Mouse (Mus musculus): ENCODE measurements at regions not wholly inside any gene's neighbourhood (a gene's known extent, or its start where the extent isn't known, plus 50 kb on each side); places are given as distances from the start of the nearest gene placed in this dataset.

DNA sequence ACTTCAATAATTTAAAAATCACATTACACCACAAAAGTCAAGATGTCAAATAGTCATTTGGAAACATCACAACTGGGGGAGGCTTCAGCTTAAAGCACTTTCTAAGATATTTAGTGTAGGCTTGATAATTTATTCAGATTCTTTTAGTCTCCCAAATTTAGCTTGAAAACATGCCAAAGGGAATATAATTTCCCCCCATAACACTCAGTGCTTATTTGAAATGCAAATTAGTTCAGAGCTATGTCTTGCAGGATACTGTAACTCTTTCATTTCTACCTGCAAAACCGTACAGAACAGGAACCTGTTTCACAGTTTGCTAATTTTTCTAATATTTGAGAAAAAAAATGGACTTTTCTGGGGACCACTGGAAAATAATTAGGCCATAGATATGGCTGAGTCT is 1566.8 kb upstream of the Sel1l start:
- no peak overlapping the region for H3K4me3 ChIP-seq (ENCODE audit: low read depth, low read length)
- H3K27me3 ChIP-seq (ENCODE audit: control insufficient read depth, insufficient read depth, low read length) = no peaks in the 10 kb centered on the region
- no peaks in the 10 kb centered on the region for H3K36me3 ChIP-seq (ENCODE audit: control insufficient read depth, insufficient read depth, low read length)
- H3K4me1 ChIP-seq (ENCODE audit: control insufficient read depth, insufficient read depth, insufficient read length, low read length) = no peaks in the 10 kb centered on the region
- H3K27ac ChIP-seq (ENCODE audit: insufficient read depth, low read depth, low read length) = no peak overlapping the region
- 64% methylated on average over 1 of the region's 1 CpGs for WGBS
- no peak for TF ChIP-seq CTCF (IDR thresholded peaks at IDR 0.05; ENCODE audit: extremely low read depth, insufficient read length, insufficient replicate concordance, low read depth, low read length)
- TF ChIP-seq POLR2A (IDR thresholded peaks at IDR 0.05; ENCODE audit: low read depth, low read length) = no peak

DNA sequence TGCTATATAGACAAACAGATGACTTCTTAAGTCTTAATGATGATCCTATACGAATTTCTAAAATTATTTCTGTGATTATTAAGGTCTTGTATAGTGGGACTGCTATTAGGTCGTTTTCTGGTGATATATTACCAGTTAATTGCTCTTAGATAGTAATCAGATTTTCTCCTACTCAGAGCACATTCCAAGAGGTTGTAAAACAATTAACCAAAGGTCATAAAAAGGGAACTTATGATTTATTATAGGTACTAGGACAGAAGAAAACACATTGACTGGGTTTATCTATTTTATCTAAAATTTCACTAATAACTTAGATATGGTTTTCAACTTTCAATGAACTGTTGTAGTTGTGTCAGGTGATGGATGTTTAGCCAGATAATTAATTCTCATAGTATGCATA is 1536.6 kb upstream of the Sel1l start:
- Histone ChIP-seq H3K4me3 (ENCODE audit: low read depth, low read length) (no peak overlapping the region), H3K27ac (ENCODE audit: insufficient read depth, low read depth, low read length) (no peak overlapping the region), H3K36me3 (ENCODE audit: control insufficient read depth, insufficient read depth, low read length) (no peaks in the 10 kb centered on the region), H3K27me3 (ENCODE audit: control insufficient read depth, insufficient read depth, low read length) (no peaks in the 10 kb centered on the region), H3K4me1 (ENCODE audit: control insufficient read depth, insufficient read depth, insufficient read length, low read length) (no peaks in the 10 kb centered on the region)
- TF ChIP-seq POLR2A (IDR thresholded peaks at IDR 0.05; ENCODE audit: low read depth, low read length) = no peak
- no peak for TF ChIP-seq CTCF (IDR thresholded peaks at IDR 0.05; ENCODE audit: extremely low read depth, insufficient read length, insufficient replicate concordance, low read depth, low read length)
- whole genome bisulfite sequencing = 8% methylated on average over 2 of the region's 2 CpGs

DNA sequence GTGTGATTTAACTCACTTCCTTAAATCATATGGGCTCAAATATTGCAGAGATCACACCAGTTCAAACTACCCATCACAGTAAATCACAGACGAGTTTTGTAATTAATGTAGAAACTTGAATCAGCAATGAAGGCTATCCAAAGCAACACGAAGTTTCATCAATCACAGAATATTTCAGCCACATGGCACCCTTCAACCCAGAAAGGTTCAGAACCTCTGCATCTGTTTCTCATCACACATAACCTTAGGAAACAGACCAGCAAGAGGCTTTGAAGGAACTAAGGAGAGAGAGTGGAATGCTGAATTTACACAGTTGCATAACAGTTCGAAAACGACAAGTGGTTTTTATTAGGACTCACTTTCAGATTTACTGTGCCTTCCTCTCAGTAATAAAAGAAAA is 1494.0 kb upstream of the Sel1l start:
- Histone ChIP-seq H3K27me3 (ENCODE audit: control insufficient read depth, insufficient read depth, low read length) (no peaks in the 10 kb centered on the region), H3K4me3 (ENCODE audit: low read depth, low read length) (no peak overlapping the region), H3K4me1 (ENCODE audit: control insufficient read depth, insufficient read depth, insufficient read length, low read length) (no peaks in the 10 kb centered on the region), H3K36me3 (ENCODE audit: control insufficient read depth, insufficient read depth, low read length) (no peaks in the 10 kb centered on the region), H3K27ac (ENCODE audit: insufficient read depth, low read depth, low read length) (no peak overlapping the region)
- WGBS = 64% methylated on average over 4 of the region's 4 CpGs
- TF ChIP-seq CTCF (IDR thresholded peaks at IDR 0.05; ENCODE audit: extremely low read depth, insufficient read length, insufficient replicate concordance, low read depth, low read length) = no peak
- no peak for TF ChIP-seq POLR2A (IDR thresholded peaks at IDR 0.05; ENCODE audit: low read depth, low read length)

DNA sequence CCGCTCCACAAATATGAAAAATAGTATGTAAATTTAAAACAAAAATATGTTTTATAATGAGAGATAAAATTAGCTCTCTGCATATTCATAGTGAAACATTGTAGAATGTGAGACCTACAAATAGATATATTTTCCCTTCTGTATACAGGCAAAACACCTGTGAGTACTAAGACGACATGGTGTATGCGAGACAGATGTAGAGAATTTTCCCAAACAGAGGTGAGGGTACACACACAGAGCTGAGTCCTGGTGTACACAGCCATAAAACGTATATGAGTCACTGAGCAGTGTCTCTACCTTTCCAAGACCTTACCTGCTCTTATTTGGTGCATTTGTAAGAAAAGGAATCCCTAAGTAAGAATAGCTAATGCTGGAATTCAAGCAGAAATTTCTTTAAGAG is 1493.6 kb upstream of the Sel1l start:
- H3K27ac ChIP-seq (ENCODE audit: insufficient read depth, low read depth, low read length) = no peak overlapping the region
- TF ChIP-seq CTCF (IDR thresholded peaks at IDR 0.05; ENCODE audit: extremely low read depth, insufficient read length, insufficient replicate concordance, low read depth, low read length) (no peak), POLR2A (IDR thresholded peaks at IDR 0.05; ENCODE audit: low read depth, low read length) (no peak)
- 71% methylated on average over 4 of the region's 4 CpGs for WGBS
- H3K4me1 ChIP-seq (ENCODE audit: control insufficient read depth, insufficient read depth, insufficient read length, low read length) = no peaks in the 10 kb centered on the region
- no peak overlapping the region for H3K4me3 ChIP-seq (ENCODE audit: low read depth, low read length)
- no peaks in the 10 kb centered on the region for H3K36me3 ChIP-seq (ENCODE audit: control insufficient read depth, insufficient read depth, low read length)
- no peaks in the 10 kb centered on the region for H3K27me3 ChIP-seq (ENCODE audit: control insufficient read depth, insufficient read depth, low read length)

DNA sequence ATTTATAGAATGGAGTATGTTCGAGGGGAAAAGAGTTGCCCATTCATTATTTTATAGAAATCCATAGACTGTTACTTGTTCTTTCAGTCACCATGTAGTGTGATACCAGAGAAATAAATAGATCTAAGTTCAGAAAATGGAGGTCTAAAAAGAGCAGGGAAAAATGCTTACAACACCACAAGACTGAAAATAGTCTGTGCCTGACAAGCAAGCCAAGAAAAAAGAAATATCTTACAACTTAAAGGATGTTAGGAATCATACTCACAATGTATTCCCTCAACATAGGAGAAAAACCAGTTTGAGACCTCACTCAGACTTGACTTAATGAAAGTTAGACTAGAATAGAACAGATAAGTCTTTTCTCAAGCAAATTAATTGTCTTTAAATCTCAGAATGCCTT is 1486.6 kb upstream of the Sel1l start:
- Histone ChIP-seq H3K4me3 (ENCODE audit: low read depth, low read length) (no peak overlapping the region), H3K4me1 (ENCODE audit: control insufficient read depth, insufficient read depth, insufficient read length, low read length) (no peaks in the 10 kb centered on the region), H3K27ac (ENCODE audit: insufficient read depth, low read depth, low read length) (no peak overlapping the region), H3K27me3 (ENCODE audit: control insufficient read depth, insufficient read depth, low read length) (no peaks in the 10 kb centered on the region), H3K36me3 (ENCODE audit: control insufficient read depth, insufficient read depth, low read length) (no peaks in the 10 kb centered on the region)
- 77% methylated on average over 1 of the region's 1 CpGs for WGBS
- TF ChIP-seq POLR2A (IDR thresholded peaks at IDR 0.05; ENCODE audit: low read depth, low read length) (no peak), CTCF (IDR thresholded peaks at IDR 0.05; ENCODE audit: extremely low read depth, insufficient read length, insufficient replicate concordance, low read depth, low read length) (no peak)

DNA sequence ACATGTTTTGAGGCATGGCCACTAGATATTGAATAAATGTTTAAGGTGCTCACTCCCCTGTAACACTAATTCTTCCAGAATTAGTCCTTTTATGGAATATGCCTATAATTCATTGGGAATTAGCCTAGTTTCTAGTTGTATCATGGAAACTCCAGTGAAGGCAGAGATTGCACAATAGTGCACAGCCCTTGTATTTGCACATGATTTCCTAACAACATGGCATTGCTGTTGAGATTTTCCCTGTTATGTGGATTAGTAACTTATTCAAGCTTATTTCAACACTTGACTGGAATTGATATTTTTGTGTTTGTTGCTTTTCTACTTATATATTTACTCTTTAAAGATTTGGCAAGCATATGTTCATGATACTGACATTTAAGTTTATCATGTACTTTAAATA is 1463.3 kb upstream of the Sel1l start:
- no peaks in the 10 kb centered on the region for H3K4me1 ChIP-seq (ENCODE audit: control insufficient read depth, insufficient read depth, insufficient read length, low read length)
- TF ChIP-seq POLR2A (IDR thresholded peaks at IDR 0.05; ENCODE audit: low read depth, low read length) = no peak
- TF ChIP-seq CTCF (IDR thresholded peaks at IDR 0.05; ENCODE audit: extremely low read depth, insufficient read length, insufficient replicate concordance, low read depth, low read length) = no peak
- H3K4me3 ChIP-seq (ENCODE audit: low read depth, low read length) = no peak overlapping the region
- H3K27me3 ChIP-seq (ENCODE audit: control insufficient read depth, insufficient read depth, low read length) = no peaks in the 10 kb centered on the region
- H3K36me3 ChIP-seq (ENCODE audit: control insufficient read depth, insufficient read depth, low read length) = no peaks in the 10 kb centered on the region
- no peak overlapping the region for H3K27ac ChIP-seq (ENCODE audit: insufficient read depth, low read depth, low read length)

DNA sequence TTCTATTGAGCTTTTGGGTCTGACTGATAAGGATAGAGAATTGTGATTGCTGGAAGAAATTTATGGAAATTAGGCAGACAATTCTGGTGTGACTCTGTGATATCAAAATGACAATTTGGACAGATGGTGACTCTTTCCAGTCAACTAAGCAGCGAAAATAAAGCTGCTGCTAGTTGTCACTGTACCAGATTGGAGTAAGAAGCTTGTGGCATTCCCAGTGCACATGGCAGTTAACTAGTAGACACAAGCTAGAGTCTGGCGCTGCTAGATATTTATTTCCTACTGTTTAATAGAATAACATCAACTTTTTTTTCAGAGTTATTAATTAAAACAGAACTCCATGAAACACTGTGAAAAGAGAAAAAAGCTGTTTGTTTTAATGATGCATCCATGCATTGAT is 1432.9 kb upstream of the Sel1l start:
- 61% methylated on average over 2 of the region's 2 CpGs for WGBS
- H3K27ac ChIP-seq (ENCODE audit: insufficient read depth, low read depth, low read length) = no peak overlapping the region

DNA sequence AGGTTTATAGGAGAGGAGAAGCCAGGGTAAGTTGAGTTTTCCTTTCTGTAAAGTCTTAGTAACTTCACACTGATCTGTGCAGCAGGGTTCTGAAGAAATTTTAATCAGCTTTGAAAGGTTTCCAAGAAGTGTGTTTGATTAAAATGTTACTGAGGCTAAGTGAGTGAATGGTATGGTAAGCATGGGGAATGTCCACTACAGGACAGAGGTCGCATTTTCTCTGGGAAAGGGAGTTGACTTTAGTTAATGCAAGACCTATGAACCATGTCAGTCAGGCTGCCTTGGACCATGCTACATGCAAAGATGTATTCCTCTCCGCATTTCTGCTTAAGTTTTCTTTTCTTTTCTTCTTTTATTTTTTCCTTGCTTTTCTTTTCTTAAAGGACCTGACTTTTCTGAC is 1424.7 kb upstream of the Sel1l start:
- Histone ChIP-seq H3K27me3 (ENCODE audit: control insufficient read depth, insufficient read depth, low read length) (no peaks in the 10 kb centered on the region), H3K4me1 (ENCODE audit: control insufficient read depth, insufficient read depth, insufficient read length, low read length) (no peaks in the 10 kb centered on the region), H3K36me3 (ENCODE audit: control insufficient read depth, insufficient read depth, low read length) (no peaks in the 10 kb centered on the region), H3K4me3 (ENCODE audit: low read depth, low read length) (no peak overlapping the region), H3K27ac (ENCODE audit: insufficient read depth, low read depth, low read length) (no peak overlapping the region)
- WGBS = 73% methylated on average over 2 of the region's 2 CpGs
- no peak for TF ChIP-seq CTCF (IDR thresholded peaks at IDR 0.05; ENCODE audit: extremely low read depth, insufficient read length, insufficient replicate concordance, low read depth, low read length)
- no peak for TF ChIP-seq POLR2A (IDR thresholded peaks at IDR 0.05; ENCODE audit: low read depth, low read length)

More for the DNA sequence above, 1432.9 kb upstream of the Sel1l start:
- Histone ChIP-seq H3K4me3 (ENCODE audit: low read depth, low read length) (no peak overlapping the region), H3K27me3 (ENCODE audit: control insufficient read depth, insufficient read depth, low read length) (no peaks in the 10 kb centered on the region), H3K36me3 (ENCODE audit: control insufficient read depth, insufficient read depth, low read length) (no peaks in the 10 kb centered on the region), H3K4me1 (ENCODE audit: control insufficient read depth, insufficient read depth, insufficient read length, low read length) (no peaks in the 10 kb centered on the region)
- TF ChIP-seq POLR2A (IDR thresholded peaks at IDR 0.05; ENCODE audit: low read depth, low read length) (no peak), CTCF (IDR thresholded peaks at IDR 0.05; ENCODE audit: extremely low read depth, insufficient read length, insufficient replicate concordance, low read depth, low read length) (no peak)
